Mouse (Mus musculus) urinary bladder, postnatal 14 days (tissue): ENCODE measurements at regions not wholly inside any gene's neighbourhood (a gene's known extent, or its start where the extent isn't known, plus 50 kb on each side); places are given as distances from the start of the nearest gene placed in this dataset.
A peak's percentile ranks its signal among the peaks of the same experiment; 100 is the strongest.

Source experiments
- DNase-seq: peaks from one replicate; pipeline ENCODE4 v3.0.0; 2021; ENCODE audit warnings: low spot score

DNA sequence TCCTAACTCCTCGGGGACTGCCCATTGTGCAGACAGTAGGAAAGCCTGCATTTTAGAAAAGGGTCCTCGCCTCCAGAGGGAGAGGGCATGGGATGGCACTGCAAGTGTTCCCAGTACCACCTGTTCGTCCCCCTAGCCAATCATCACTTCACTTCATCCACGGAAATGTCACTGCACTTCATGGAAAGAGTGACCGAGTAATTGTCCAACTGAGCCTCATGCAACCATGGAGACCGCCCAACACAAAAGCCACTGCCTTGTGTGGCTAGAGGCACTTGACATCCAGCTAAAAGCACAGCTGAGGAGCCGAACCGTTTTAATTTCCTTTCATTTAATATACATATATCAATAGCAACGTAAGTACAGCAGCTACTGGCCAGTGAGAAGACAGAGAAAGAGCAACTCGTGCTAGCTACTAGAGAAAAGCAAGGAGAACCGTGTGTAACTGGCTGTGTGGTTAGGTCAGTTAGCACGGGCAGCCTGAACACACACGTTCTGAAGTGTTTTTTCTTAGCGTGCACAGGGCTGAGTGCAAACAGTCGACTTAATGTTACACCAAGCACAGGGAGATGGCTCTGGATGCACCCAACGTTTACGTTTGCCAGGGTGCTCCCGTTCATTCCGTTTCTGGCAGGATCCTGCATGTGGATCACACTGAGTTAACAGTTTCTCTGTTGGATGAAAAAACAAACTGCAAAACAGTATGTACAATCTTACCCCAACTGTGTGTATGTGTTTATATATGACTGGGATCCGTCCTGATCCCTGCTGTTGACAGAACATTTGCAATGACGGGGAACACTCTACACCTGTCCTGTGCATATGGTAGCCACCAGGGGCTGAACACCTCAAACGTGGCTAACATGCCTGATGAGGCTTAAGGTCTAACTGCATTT, 202.8 kb upstream of the Klf14 start:
- DNase-seq, result no peak

- DNase-seq, result no peak
Measured at GRCm38 (mm10) chr6:31165011-31165410, 206.1 kb upstream of the Klf14 start.

- DNase-seq, result no peak
Measured at GRCm38 (mm10) chr6:31166347-31166746, 207.5 kb upstream of the Klf14 start.

DNA sequence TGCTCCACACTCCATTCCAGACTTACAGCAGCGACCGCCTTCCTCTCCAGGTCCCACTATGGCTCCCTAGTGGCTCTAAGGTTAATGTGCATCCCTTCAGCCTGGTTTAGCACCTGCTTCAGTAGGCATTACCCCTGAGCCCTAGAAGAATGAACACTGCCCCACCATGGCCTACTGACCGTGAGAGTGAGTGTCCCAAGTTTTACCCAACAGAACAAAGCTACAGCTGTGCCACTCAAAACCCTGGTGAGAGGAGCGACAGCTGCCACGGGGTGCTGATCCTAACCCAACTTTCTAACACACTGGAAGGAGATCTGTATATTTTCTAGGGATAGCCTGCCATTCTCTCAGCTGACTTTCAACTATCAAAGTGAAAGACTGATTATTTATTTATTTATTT, 208.9 kb upstream of the Klf14 start:
- no peak for DNase-seq

GRCm38 (mm10) chr6:31168730-31169129, 209.9 kb upstream of the Klf14 start:
- no peak for DNase-seq

GRCm38 (mm10) chr6:31169343-31169742, 210.5 kb upstream of the Klf14 start:
- no peak for DNase-seq

GRCm38 (mm10) chr6:31169868-31170600, 211.2 kb upstream of the Klf14 start:
- no peak for DNase-seq

DNA sequence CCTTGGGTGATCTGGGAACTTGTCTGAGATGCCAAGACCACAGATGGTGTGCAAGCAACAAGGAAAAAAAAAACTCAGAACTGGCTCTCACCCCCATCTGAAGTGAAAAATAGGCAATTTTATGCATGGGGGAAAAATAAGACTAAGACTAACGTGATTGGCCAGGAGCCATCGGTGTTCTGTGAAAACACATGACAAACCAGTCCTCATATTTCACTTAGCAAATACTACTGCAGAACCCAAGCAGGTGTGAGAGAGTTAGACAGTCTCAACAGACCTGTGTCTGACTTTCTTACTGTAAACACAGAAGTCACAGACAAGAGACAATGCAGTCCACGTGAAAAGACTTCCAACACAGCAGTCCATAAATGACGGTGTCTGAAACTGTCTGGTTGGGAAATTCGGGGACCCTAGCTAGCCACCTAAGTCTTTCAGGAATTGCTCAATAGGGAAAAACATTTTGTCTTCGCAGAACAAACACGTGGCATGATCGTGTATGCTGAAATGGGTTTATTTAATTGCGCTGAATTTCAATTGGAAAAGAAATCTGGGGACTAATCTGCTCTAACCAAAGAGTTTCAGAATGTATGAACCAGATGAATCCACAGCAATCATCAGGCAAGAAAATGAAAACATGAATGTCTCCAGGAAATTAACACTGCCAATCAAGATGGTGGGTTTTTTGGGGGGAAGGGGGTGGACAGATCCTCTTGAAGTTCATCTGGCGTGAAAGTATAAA, 213.1 kb upstream of the Klf14 start:
- no peak for DNase-seq

- no peak for DNase-seq
Measured at GRCm38 (mm10) chr6:31175769-31176168, 216.9 kb upstream of the Klf14 start.

DNA sequence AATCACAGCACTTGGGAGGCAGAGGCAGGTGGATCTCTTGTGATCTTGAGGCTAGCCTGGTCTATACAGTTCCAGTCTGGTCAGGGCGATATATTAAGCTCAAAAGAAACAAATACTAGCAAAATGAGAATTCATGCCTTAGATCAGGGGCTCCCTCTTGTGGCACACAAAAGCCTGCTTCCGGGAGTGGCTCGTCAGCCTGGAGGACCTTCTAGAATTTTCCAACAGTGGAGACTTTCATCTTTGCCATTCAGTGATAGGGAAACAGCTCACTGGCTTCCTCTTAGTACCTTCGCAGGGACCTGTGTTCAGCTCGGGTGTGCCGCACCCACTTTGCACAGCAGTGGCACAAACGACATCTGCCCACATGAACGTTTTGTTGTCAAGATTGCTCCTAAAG, 217.5 kb upstream of the Klf14 start:
- DNase-seq, result no peak

DNA sequence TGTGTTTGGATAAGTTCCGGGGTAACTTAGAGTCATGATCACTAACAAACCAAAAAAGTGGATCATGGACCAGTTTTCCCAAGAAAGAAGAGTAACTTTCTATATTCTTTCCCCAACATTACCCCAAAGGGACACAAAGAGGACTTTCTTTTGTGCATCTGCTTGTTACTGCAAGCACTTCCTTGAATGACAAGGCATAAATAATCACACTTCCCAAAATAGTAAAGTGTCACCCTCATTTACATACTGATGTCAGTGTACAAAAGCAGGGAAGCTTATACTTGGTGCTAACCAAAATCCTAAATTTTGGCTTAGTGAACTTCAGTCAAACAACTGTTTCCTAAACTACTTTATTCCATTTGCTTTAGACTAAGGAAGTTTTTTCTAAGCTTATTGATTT, 218.0 kb upstream of the Klf14 start:
- DNase-seq, result no peak

DNA sequence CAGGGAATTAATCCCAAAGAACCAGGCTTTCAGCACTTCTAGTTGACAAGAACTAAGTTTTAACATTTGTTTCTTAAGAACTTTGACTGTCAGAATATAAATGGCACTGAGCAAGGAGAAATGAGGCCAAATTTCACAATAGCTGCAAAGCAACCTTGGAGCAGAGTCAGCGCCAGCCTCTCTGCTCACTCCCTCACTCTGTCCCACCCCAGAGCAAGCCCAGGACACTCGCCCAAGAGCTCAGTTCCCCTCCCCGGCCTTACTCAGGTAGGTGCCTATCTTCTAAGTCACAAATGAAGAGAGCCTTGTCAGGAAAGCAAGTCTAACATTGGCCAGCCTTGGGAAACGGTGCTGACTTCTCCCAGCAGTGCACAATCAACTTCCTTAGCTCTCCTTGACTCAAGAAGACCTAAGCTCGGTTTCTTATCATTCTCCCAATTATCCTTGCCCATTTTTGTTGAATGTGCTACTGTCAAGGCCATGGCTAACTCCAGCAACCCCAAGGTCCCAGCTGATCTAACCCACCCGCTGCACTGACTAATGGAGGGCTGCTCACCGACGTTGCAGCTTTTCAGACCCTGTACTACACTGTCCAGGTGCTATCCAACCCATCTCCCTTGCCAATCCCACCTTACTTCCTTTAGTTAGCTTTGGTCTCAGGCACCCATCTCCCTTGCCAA, 219.5 kb upstream of the Klf14 start:
- DNase-seq, result no peak

DNA sequence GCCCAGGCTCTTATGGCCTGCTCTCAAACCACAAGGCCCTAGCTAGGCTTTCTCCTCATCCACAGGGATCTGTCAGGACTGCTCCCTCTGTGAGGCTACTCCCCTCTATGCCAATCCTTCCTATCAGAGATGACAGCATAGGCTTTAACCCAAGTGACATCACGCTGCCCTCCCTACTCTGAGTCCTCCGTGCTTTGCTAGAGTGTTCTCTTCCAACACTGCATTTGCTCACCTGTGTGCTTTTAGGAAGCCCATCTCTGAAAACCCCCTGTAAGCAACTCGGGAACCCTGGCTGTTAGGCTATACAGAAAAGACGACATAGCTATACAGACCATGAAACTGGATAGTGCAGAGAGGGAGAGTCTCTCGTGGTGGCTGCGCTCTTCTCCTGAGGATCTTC, 216.3 kb upstream of the Mkln1 start:
- DNase-seq, result no peak

DNA sequence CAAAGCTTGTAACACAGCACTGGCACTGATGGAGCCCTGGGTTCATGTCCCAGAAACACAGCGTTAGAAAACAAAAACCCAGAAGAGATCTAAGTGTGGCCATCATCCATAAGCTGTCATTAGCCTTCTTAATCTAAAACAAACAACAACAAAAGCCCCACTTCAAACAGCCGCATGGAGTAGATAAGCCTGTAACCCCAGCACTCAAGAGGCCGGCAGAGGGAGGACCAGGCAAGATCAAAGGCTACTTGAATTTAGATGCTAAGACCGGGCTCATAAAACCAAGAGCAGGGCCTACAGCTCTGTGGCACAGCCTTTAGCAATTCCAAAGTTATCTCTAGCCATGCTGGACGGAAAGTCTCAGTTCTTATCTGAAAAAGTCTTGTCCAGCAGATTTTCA, 215.4 kb upstream of the Mkln1 start:
- no peak for DNase-seq

- no peak for DNase-seq
Measured at GRCm38 (mm10) chr6:31184554-31184953, 214.0 kb upstream of the Mkln1 start.

DNA sequence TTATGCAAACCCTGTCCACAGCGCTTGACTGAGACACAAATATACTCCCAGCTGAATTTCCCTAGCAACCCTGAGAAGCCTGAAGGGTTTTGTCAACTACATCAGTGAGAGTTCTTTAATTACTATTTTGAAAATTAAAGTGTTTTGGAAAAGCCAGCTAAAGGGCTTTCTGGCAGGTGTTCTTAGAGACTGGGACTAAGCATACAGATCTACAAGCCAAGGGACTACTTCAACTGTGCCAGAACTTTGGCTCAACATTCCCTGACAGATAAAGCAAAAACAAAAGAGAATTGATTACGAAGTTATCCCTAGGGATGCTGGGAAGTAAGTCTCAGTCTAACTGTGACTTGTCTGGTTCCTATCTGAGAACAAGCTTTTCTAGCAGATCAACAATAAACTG, 213.4 kb upstream of the Mkln1 start:
- no peak for DNase-seq

DNA sequence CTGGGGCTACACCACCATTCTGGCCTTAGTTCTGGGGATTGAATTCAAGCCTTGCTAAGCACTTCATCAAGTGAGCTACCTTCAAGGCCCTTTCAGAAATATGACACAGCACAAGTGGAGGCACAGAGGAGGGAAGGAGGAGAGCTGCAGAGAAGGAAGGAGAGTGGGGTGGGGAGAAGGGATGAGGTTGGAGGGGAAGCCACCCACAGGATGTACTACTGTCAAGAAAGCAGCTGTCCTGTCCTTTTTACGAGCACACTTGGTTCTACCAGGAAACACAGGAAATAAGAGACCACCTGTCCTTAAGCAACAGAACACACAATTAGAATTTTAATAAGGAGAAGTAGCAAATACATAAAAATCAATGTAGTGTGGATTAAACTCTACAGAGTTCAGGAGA, 210.5 kb upstream of the Mkln1 start:
- no peak for DNase-seq

DNA sequence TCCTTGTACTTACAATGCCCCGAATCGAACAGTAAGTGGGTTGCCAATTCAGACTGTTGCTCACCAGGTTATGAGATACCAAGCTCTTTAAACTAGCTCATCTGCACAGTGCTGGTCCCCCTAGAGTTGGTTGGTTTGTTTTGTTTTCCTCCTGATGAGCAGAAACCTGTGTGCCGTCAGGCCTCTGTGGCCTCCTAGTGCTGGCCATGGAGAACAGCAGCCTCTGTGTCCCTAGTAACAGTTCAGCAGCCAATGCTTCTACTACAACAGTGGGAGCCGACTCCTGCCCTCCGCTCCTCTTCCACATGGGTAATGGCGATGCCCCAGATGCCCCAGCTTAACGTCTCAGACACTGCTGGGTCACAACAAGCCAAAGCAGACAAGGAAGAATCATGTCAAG, 209.5 kb upstream of the Mkln1 start:
- no peak for DNase-seq

GRCm38 (mm10) chr6:31190070-31190469, 208.5 kb upstream of the Mkln1 start:
- DNase-seq, result no peak

DNA sequence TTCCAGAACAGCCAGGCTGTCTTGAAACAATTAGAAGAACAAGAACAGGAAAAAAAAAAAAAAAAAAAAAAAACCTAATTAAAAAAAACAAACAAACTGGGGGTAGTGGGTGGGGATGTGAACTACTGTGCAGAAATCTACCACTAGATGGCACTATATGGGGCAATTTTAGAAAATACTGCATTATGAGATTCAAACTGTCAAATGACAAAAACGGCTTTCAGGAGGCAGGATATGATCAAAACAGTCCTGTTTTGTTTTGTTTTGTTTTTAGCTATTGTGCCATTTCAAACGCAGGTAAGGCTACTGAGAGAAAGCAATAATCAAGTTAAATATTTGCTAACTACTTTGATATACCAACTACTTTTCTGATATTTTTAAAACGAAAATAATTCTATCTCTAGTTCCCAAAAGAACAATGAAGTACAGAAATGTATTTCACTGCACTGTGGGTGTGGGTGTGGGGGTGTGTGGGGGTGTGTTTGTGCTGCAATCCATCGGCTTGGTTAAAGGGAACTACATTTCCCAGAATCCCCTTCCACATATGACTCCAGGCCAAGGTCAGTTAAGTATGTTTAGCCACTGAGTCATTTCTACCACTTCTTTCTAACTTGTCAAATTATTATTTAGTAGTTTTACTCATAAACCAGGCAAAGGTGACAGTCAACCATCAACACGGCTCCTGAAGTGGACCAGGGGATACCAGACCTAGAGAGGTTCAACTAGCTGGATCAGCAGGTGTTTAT, 207.7 kb upstream of the Mkln1 start:
- DNase-seq, result no peak

DNA sequence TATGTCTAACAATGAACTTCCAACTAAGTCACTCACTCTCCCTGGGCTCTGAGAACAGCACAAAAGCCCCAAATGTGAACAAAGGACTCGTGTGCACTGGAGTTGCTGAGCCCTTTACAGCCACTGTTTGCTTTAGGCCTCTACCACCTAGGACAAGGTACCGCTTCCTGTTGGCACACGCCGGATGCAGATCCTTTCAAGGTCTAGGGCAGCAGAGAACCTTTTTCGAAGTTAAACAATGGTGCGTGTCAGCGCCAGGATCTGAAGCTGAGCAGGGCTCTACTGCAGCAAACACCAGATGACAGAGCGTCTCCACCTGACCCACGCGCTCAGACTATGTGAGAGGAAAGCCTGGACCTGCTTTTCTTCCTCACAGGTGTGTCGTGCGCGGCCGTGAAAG, 207.0 kb upstream of the Mkln1 start:
- DNase-seq, result peak; percentile 31

- no peak for DNase-seq
Measured at GRCm38 (mm10) chr6:31192197-31192596, 206.3 kb upstream of the Mkln1 start.
